Mouse (Mus musculus): ENCODE measurements around the gene Nfkbil1. TPM values are rescaled to one million over a fixed set of nuclear protein-coding genes. Genes with fewer than 3 reads are reported as not detected.
A peak's percentile ranks its signal among the peaks of the same experiment; 100 is the strongest.

The Nfkbil1 gene
- total RNA-seq, 2 experiments from 2014 or later = 25.6 to 26.0 TPM

DNA sequence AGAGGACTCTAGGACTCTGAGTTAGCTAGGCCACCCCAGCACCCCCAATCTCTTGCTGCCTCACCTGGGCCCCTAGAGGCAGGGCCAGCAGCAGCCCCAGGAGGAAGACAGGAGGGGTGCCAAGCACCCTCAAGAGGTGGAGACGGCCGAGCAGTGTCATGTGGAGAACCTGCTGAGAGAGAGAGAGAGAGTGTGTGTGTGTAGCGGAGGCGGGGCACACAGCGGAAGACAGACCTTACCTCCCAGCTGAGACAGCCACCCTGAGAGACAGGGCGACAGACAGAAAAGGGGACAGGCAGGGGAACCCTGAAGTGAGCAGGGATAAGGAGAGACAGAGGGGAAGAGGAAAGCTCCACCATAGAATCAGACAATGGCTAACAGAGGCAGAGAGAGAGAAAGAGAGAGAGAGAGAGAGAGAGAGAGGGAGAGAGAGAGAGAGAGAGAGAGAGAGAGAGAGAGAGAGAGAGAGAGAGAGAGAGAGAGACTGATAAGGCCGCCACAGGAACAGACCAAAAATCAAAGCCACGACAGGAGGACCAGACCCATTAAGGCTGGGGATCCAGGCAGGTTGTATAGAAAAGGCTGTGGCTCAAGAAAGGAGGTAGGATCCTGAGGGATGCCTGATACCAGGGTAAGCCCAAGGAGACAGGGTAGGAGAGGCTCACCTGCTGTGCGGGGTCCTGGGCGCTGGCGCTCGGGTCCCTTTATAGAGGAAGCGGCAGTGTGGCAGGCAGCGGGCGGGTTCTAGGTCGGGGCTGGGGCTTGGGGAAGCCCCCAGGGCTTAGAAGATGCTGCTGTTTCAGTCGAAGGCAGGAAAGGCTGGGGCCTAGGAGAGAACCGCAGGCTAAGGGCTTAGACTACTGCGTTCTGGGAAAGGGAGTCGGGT, 30.9 kb downstream of the Nfkbil1 start, which contains the start of gene Lta:
Lta (minus strand) TSS at position 858 of the 886 bp plus-strand sequence.
- DNase-seq (ENCODE audit: low spot score in 2 of 2) = no peak

DNA sequence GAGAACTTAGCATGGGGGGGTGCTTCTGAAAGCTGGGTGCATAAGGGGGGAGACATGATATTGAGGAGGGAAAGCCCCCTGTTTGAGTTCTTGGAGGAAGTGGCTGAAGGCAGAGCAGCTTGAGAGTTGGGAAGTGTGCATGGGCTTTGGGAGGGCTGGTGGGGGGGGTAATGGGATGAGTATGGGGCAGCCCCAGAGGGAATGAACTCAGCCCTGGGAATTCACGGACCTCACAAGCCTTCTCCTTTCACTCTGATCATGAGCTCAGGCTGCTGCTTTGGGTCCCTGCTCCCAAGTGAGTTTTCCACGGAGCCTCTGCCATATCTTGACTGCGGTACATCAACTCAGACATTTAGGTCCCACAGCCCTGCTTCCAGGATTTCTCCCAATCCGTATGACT, 33.1 kb downstream of the Nfkbil1 start:
- no peak for DNase-seq (ENCODE audit: low spot score in 2 of 2)

DNA sequence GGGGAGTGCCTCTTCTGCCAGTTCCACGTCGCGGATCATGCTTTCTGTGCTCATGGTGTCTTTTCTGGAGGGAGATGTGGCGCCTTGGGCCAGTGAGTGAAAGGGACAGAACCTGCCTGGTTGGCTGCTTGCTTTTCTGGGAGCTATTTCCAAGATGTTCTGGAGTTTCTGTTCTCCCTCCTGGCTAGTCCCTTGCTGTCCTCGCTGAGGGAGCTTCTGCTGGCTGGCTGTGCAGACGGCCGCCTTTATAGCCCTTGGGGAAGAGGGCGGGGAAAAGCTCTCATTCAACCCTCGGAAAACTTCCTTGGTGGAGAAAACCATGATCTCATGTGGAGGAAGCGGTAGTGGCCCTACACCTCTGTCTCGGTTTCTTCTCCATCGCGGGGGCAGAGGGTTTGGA, 33.8 kb downstream of the Nfkbil1 start, which contains the start of gene Tnf:
Tnf (minus strand) TSS at position 221 of the 400 bp plus-strand sequence.
- no peak for DNase-seq (ENCODE audit: low spot score in 2 of 2)

DNA sequence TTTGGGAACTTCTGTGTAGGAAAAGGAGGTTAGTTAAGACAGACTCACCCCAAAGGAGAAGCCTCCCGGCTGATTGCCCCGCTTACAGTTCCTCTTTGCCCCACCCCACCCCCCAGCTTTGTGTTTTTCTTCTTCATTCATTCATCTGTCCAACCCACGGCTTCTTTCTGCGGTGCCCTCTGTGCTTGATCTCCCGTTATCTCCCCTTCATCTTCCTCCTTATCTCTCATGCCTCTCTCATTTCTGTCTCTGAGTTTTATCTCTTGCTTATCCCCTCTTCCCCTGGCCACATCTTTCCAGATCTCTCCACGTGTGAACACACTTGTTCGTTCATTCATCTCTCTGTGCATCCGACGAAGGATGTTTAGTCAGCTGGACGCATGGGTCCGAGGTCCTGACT, 34.5 kb downstream of the Nfkbil1 start:
- DNase-seq (ENCODE audit: low spot score in 2 of 2) = no peak

DNA sequence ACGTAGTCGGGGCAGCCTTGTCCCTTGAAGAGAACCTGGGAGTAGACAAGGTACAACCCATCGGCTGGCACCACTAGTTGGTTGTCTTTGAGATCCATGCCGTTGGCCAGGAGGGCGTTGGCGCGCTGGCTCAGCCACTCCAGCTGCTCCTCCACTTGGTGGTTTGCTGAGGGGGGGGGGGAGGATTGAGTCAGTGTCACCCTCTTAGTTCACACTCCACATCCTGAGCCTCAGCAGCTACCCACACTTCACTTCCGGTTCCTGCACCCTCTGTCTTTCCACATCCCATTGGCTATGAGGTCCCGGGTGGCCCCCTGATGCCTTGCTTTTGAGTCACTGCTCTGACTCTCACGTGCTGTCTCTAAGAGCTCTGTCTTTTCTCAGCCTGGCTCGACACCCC, 35.2 kb downstream of the Nfkbil1 start:
- DNase-seq (ENCODE audit: low spot score in 2 of 2) = no peak

DNA sequence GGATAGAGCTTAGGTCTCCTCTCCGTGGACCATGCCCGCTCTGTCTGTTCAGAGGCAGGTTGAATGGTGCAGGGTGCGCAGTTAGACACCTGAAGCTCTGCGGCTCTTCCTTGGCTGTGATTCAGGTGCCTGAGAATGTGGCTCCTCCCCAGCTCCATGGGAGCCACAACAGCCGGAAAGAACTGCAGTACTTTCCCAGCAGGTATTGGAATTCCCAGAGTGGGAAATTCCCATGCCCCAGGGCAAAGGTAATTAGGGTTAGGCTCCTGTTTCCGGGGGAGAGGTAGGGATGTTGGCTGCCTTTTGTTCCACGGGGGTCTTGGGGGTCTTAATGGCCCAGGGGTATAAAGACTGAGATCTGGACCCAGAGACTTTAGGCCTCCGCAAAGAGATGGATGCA, 36.6 kb downstream of the Nfkbil1 start:
- DNase-seq (ENCODE audit: low spot score in 2 of 2) = no peak

DNA sequence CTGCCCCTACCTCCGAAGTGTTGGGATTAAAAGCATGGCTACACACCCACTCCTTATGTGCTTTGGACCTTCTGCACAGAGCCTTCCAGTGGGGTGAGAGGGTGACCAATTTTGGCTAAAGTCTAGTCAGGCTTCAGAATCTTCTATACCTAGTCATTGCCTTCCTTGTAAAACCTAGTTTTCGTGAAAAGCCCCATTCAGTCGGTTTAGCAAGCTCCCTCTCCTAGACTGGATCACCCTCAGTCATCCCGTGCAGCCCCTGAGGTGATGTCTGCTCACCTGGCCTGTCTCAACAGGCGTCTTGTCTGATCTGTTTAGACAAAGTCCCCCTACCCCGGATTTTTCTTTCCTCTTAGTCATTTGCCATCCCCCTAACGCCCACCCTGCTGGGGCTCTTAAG, 37.6 kb downstream of the Nfkbil1 start:
- no peak for DNase-seq (ENCODE audit: low spot score in 2 of 2)

DNA sequence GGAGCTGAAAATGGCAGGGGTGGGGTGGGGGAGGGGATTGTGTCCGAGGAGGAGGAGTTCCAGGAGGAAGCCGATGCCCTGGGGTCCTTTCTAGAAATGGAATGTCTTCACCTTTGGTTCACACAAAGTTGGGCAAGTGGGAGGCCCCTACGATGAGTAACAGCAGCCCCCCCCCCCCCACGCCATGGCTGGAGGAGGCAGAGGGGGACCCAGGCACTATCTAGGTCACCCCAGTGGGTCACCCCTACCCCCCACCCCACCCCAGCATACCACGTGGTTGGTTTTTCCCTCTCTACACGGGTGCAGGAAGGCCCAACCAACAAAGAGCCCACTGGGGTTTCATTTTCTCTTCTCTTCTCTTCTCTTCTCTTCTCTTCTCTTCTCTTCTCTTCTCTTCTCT, 38.5 kb downstream of the Nfkbil1 start:
- no peak for DNase-seq (ENCODE audit: low spot score in 2 of 2)

DNA sequence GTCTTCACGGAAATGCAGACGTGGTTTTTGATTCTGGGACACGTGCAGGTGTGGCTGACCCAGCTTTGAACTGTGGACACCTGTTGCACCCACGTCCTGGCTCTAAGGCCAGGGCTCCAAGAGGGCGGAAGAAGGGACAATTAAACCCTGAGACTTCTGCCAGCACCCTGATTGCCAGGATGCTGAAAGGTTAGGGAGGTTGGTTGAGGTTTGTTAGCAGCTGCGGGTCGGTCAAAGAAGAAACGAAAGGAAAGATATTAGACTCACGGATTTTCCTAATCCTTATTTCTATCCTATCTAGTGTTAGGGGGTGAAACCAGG, 39.3 kb downstream of the Nfkbil1 start:
- DNase-seq (ENCODE audit: low spot score in 2 of 2) = no peak

DNA sequence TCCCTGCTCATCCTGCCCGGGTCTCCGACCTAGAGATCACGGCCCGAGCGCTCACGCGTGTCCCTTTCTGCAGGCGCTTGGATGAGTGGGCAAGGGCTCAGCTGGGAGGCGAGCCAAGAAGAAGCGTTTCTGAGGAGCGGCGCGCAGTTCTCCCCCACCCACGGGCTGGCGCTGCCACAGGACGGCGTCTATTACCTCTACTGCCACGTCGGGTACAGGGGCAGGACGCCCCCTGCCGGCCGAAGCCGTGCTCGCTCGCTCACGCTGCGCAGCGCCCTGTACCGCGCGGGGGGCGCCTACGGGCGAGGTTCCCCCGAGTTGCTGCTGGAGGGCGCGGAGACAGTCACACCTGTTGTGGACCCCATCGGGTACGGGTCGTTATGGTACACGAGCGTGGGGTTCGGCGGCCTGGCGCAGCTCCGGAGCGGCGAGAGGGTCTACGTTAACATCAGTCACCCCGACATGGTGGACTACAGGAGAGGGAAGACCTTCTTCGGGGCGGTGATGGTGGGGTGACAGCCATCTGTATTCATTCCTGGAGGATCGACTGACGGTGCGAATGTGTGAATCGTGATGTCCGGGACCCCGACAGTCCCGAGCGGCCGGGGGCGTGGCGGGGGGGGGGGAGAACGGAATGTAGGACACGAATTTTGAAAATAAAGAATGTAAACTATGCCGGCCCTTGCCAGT, 39.8 kb downstream of the Nfkbil1 start:
- DNase-seq (ENCODE audit: low spot score in 2 of 2) = peak; percentile 69 to 72

DNA sequence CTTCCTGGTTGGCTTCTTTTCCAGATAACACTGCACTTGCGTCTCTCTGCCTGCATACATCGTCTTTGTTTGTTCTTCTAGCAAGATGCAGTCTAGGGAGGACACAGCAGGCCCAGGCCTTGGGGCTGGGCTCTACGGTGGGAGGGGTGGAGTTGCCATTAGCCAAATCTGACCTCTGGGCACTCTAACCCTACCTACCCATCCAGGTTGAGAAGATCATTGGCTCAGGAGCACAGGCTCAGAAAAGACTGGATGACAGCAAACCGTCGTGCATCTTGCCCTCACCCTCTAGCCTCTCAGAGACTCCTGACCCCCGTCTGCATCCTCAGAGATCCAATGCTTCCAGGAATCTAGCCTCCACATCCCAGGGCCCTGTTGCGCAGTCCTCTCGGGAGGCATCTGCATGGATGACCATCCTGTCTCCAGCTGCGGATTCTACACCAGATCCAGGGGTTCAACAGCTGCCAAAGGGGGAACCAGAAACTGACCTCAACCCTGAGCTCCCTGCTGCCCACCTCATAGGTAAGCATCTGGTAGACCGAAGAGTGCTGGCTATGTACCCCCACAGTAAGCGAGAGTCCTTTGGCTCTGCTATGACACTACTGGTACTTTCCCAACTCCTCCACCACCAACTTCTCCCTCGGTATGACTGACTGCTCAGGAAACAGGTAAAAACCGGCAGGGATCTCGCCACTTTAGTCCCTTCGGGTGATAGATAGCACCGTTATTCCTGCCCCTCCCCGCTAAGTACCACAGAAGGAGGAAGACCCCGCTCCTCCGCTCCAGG, 40.6 kb downstream of the Nfkbil1 start:
- no peak for DNase-seq (ENCODE audit: low spot score in 2 of 2)

DNA sequence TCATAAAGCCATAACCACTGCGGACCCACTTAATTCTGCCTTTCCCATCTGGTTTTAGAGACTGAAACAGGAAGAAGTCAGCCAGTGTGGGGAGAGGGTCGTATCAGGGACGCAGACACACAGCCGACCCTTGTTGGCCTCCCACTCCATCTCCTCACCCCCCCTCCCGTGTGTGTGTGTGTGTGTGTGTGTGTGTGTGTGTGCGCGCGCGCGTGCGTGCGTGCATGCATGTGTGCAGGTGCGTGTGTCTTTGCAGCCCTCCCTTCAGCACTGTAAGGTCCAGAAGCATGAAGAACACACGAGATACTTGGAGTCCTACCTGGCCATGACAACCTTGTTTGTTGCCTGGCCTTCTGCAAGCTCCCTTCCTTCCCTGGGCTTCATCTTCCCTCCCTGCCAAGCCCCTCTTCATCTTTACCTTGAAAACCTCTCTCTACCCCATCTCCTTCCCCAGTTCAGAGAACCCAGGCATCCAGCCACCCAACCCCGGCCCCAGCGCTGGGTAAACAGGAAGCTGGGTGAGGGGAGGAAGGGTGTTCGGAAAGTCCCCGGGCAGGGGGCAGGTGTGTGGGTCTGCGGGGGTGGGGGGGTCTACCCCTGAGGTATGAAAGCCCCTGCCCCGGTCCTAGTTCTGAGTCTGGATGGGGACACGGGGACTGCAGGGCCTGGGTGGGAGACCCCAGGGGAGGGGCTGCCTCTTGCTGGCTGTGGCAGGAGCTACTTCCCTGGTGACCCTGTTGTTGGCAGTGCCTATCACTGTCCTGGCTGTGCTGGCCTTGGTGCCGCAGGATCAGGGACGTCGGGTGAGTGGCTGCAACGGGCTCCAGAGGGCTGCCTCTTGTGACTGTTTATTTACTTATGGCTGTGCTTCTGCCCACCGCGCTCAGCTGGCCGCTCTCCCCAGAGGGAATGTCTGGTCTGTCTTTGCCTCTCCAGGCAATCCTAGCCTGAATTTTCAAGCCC, 41.4 kb downstream of the Nfkbil1 start, which contains the start of gene Ltb:
Ltb (plus strand) TSS at position 559 of the 963 bp plus-strand sequence.
- no peak for DNase-seq (ENCODE audit: low spot score in 2 of 2)

DNA sequence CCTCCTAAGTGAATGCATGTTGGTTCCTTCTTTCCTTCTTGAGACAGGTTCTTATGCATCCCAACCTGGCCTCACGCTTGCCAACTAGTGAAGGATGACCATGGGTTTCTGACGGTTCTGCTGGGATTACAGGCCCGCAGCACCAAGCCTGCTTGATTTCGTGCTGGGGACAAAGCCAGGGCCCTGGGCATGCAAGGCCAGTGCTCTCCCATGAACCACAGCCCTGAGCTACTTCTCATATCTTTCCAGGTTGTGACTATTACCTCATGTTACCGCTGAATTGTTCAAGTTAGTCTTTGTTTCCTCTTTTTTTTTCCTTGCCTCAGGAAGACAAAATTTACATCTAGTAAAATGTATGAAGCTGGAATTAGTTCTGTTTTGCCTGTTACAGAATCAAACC, 42.7 kb downstream of the Nfkbil1 start:
- no peak for DNase-seq (ENCODE audit: low spot score in 2 of 2)

DNA sequence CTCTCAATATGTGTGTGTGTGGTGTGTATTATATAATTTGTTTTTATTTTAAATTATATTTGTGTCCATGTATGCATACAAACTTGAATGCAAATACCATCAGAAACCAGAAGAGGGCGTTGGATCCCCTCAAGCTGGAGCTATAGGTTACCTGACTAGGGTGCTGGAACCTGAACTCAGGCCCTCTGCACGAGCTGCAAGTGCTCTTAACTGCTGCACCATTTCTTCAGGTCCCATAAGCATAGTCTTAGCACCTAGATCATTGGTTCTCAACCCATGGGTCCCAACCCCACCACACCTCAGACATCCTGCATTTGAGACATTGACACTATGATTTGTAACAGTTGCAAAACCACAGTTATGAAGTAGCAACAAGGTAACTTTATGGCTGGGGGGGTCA, 43.9 kb downstream of the Nfkbil1 start:
- DNase-seq (ENCODE audit: low spot score in 2 of 2) = no peak

DNA sequence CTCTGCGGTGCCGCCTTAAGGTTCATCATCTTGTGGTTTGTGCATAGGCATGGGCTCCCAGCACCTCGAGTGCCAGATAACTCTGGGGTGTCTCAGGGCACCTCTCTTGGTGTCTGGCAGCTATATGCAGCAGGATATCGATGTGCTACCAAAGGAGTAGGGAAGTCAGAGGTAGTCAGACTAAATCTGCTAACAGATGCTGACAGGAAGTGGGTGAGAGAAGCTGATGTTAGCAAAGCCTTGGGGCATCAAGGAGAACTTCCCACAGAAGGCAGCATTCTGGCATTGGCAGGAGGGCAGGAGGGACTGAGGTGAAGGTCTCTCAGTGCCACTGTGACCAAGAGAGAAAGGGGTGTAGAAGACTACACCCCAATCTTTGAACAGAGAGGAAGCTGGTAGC, 45.5 kb downstream of the Nfkbil1 start:
- DNase-seq (ENCODE audit: low spot score in 2 of 2) = no peak

DNA sequence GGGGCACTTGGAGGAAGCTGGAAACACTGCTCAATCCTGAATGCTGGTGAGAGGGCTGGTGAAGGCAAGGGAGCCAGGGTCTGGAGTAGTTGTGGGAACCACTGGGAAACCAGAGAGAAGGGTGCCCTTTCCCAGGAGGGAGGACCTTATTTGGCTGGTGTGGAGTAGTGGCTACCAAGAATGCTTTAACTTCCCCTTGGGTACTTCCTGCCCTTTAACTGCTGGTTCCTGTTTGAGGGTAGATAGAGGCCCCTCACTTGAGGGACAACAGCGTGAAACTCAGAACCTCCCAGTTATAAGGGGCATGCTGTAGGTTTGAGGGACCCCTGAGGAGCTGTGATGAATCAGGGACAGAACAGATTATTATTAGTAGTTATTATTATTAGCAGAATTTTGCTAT, 46.4 kb downstream of the Nfkbil1 start:
- no peak for DNase-seq (ENCODE audit: low spot score in 2 of 2)

DNA sequence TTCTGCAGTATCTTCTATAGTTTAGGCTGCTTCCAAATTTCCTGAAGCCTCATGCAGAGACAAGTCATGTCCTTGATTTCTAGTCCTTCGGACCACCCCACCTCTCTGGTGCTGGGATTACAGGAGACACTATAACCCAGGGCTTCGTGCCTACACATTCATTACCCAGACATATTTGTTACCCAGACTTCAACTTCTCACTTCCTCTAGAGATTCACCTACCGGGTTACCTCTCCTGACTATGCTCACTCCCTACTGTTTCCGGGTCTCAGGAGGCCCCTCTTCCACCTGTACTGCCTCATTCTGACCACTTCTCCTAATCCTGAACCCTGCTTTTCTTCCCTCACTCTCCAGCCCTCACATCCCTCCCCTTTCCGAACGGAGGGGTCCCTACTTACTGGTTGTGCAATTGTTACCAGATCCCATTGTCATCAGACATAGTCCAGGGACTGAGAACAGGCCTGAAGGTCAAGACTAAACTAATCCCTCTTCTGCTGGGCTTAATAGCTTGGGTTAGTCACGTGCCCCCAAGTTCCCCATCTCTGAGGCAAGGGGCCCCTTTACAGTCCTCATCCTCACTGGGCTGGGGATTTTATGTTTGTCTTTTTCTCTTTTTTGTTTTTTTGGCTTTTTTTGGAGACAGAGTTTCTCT, 47.5 kb downstream of the Nfkbil1 start, which contains the start of gene Lst1:
Lst1 (minus strand) TSS at position 481 of the 652 bp plus-strand sequence.
- DNase-seq (ENCODE audit: low spot score in 2 of 2) = no peak

DNA sequence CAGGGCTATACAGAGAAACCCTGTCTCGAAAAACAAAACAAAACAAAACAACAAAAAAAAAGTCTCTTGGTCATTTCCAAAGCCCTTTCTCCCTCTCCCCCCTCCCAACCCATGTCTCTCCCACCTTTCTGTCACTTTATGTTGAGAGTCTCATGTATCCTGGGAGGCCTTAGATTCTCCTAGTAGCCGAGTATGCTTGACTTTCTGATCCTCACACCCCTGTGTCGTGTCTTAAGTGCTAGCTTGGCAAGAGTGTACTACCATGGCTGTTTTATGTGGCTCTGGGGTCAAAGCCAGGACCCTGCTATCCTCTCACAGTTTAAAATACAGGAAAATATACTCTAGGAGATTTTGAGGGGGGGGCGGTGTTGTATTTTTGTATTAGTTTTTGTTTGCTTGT, 48.2 kb downstream of the Nfkbil1 start:
- no peak for DNase-seq (ENCODE audit: low spot score in 2 of 2)

DNA sequence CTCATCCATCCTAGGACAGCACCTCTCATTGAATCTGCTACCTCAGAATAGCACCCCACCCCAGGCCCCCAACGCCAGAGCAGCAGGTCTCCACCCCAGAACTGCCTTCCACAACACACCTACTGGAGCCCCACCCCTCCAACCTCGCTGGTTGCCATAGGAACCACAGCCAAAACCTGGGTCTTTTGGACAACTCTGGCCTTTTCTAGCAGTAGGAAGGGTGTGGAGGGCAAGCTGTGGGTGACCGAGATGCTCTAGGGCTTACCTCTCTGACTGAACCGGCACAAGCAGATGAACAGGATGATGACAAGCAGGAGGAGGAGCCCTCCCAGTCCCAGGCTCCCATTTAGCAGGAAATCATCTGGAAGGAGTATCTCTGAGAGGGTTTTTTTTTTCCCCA, 48.9 kb downstream of the Nfkbil1 start:
- DNase-seq (ENCODE audit: low spot score in 2 of 2) = no peak
